Mouse (Mus musculus) liver, adult 2 months (tissue): ENCODE results near the gene Cdc6. TPM values are rescaled to one million over a fixed set of nuclear protein-coding genes. Genes with fewer than 3 reads are reported as not detected.

Source experiments
- DNase-seq: peaks from one replicate; pipeline ENCODE4 v3.0.0-alpha.2; 2011; ENCODE audit warnings: low read depth, low spot score; ENCODE audit errors: extremely low read depth
- H3K27ac ChIP-seq: fragments of 200-500 bp; replicated peaks from 2 replicates; pipeline ENCODE4 v1.5.1; 2012; ENCODE audit warnings: low read depth, mild to moderate bottlenecking, control low read depth, inconsistent platforms, low read length; ENCODE audit not compliant: insufficient read depth
- H3K27me3 ChIP-seq: fragments of 200-500 bp; 2 replicates; pipeline ENCODE4 v1.6.1; 2012; ENCODE audit warnings: mild to moderate bottlenecking, moderate library complexity, low read length, inconsistent platforms; ENCODE audit not compliant: control insufficient read depth, insufficient read depth
- H3K36me3 ChIP-seq: fragments of 200-500 bp; 2 replicates; pipeline ENCODE4 v1.6.1; 2012; ENCODE audit warnings: low read length, inconsistent platforms; ENCODE audit not compliant: control insufficient read depth, insufficient read depth
- H3K4me1 ChIP-seq: fragments of 200-500 bp; 2 replicates; pipeline ENCODE4 v1.6.1; 2011; ENCODE audit warnings: low read length; ENCODE audit not compliant: control insufficient read depth, insufficient read depth
- H3K4me3 ChIP-seq: fragments of 200-500 bp; 2 replicates; pipeline ENCODE4 v1.5.1; 2011; ENCODE audit warnings: low read depth, mild to moderate bottlenecking, control low read depth, low read length, moderate library complexity; ENCODE audit not compliant: insufficient read depth
- H3K79me2 ChIP-seq: fragments of 200-500 bp; 2 replicates; pipeline ENCODE4 v1.6.1; 2012; ENCODE audit warnings: inconsistent platforms, mild to moderate bottlenecking, low read length, moderate library complexity; ENCODE audit not compliant: control insufficient read depth, insufficient read depth
- H3K9ac ChIP-seq: fragments of 200-500 bp; 2 replicates; pipeline ENCODE4 v1.6.1; 2012; ENCODE audit warnings: low read depth, mild to moderate bottlenecking, control low read depth, inconsistent platforms, low read length
- CTCF ChIP-seq: fragments of 200-500 bp; IDR thresholded peaks from 2 replicates; pipeline ENCODE4 v1.5.1; 2011; ENCODE audit warnings: low read depth, low read length, control low read depth
- POLR2A ChIP-seq: fragments of 200-500 bp; IDR thresholded peaks from 2 replicates; pipeline ENCODE4 v1.6.1; 2011; ENCODE audit warnings: low read length, control low read depth; ENCODE audit not compliant: insufficient read depth; ENCODE audit errors: extremely low read depth
- WGBS: fragments of 180-500 bp; shearing (Covaris S2); methylation state at CpG from one replicate; pipeline ENCODE4 v1.1.7; 2018; 5-methylcytosine and 5-hydroxymethylcytosine counted together
- polyA plus RNA-seq: library from polyadenylated mRNA; depleted of rRNA; stranded (reverse); fragments of >200 nt; gene quantifications from 2 replicates; pipeline ENCODE4 v1.2.3, GENCODE M21; 2012
- total RNA-seq: library from RNA; depleted of rRNA; stranded (reverse); fragments of >200 nt; gene quantifications from 2 replicates; pipeline ENCODE4 v1.2.3, GENCODE M21; 2014

Gene Cdc6
- total and polyA plus RNA-seq, 2 experiments, result 0.07 to 0.09 TPM

GRCm38 (mm10) chr11:98925868-98926311, 18.3 kb downstream of the Cdc6 start:
- H3K27ac ChIP-seq, result no peak overlapping the region
- no peak for TF ChIP-seq CTCF
- TF ChIP-seq POLR2A, result no peak
- H3K79me2 ChIP-seq, result no peaks in the 10 kb centered on the region
- no peaks in the 10 kb centered on the region for H3K27me3 ChIP-seq
- no peak overlapping the region for H3K4me3 ChIP-seq
- H3K36me3 ChIP-seq, result no peaks in the 10 kb centered on the region
- 58% methylated on average over 12 of the region's 12 CpGs for WGBS
- no peak for DNase-seq
- H3K4me1 ChIP-seq, result peaks cover 4% of the 10 kb centered on the region
- H3K9ac ChIP-seq, result no peak overlapping the region

- Histone ChIP-seq H3K4me3 (no peak overlapping the region), H3K79me2 (no peaks in the 10 kb centered on the region), H3K9ac (no peak overlapping the region), H3K36me3 (no peaks in the 10 kb centered on the region), H3K27me3 (no peaks in the 10 kb centered on the region), H3K4me1 (peaks cover 4% of the 10 kb centered on the region), H3K27ac (no peak overlapping the region)
- DNase-seq, result no peak
- TF ChIP-seq POLR2A (no peak), CTCF (no peak)
- WGBS, result 87% methylated on average over 7 of the region's 7 CpGs
Measured at GRCm38 (mm10) chr11:98926553-98926952, 19.0 kb downstream of the Cdc6 start.

GRCm38 (mm10) chr11:98927438-98928076, 20.0 kb downstream of the Cdc6 start, which contains the start of gene Rara:
Rara (plus strand) TSS chr11:98927818.
- no peaks in the 10 kb centered on the region for H3K27me3 ChIP-seq
- no peaks in the 10 kb centered on the region for H3K36me3 ChIP-seq
- H3K79me2 ChIP-seq, result no peaks in the 10 kb centered on the region
- DNase-seq, result no peak
- no peak within 1 kb of the TSS for H3K27ac ChIP-seq
- WGBS, result 41% methylated on average over 21 of the region's 21 CpGs
- H3K4me3 ChIP-seq, result no peak within 1 kb of the TSS; the same call in 1 of the 2 replicates
- no peak within 1 kb of the TSS for H3K9ac ChIP-seq
- TF ChIP-seq POLR2A (no peak), CTCF (no peak)
- peaks cover 4% of the 10 kb centered on the region for H3K4me1 ChIP-seq

GRCm38 (mm10) chr11:98928186-98928893, 20.7 kb downstream of the Cdc6 start:
- WGBS, result 59% methylated on average over 12 of the region's 12 CpGs
- no peak overlapping the region for H3K9ac ChIP-seq
- no peak overlapping the region for H3K27ac ChIP-seq
- DNase-seq, result no peak
- H3K4me1 ChIP-seq, result peaks cover 5% of the 10 kb centered on the region
- H3K4me3 ChIP-seq, result no peak overlapping the region; the same call in 1 of the 2 replicates
- no peaks in the 10 kb centered on the region for H3K27me3 ChIP-seq
- H3K79me2 ChIP-seq, result no peaks in the 10 kb centered on the region
- TF ChIP-seq POLR2A, result no peak
- no peak for TF ChIP-seq CTCF
- H3K36me3 ChIP-seq, result no peaks in the 10 kb centered on the region

- no peak overlapping the region for H3K27ac ChIP-seq
- no peak overlapping the region for H3K9ac ChIP-seq
- no peaks in the 10 kb centered on the region for H3K79me2 ChIP-seq
- no peak for DNase-seq
- H3K4me1 ChIP-seq, result peaks cover 8% of the 10 kb centered on the region
- 50% methylated on average over 9 of the region's 9 CpGs for WGBS
- no peaks in the 10 kb centered on the region for H3K27me3 ChIP-seq
- H3K4me3 ChIP-seq, result no peak overlapping the region
- no peaks in the 10 kb centered on the region for H3K36me3 ChIP-seq
- TF ChIP-seq POLR2A (no peak), CTCF (no peak)
Measured at GRCm38 (mm10) chr11:98929503-98929902, 21.9 kb downstream of the Cdc6 start.
